Mouse (Mus musculus): ENCODE measurements at regions not wholly inside any gene's neighbourhood (a gene's known extent, or its start where the extent isn't known, plus 50 kb on each side); places are given as distances from the start of the nearest gene placed in this dataset.

DNA sequence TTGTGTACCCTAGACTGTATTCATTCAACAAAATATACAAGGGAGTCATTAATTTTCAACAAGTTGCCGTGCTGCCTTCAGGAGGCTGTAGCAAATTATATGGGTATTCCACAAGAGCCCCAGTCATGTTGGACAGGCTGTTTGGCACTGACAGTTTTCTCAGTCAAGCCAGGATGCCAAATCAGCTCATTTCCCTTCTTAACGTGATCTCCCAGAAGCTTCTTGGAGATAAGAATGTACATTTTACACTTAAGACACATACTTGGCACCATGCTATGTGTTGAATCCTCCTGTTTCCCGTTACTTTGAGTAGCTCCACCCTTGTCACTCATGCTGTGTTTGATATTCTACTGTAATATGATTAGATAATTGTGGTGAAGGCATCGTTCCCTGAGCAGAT is 464.5 kb downstream of the Nuf2 start:
- TF ChIP-seq CTCF (IDR thresholded peaks at IDR 0.05; ENCODE audit: control insufficient read depth, insufficient read depth, insufficient replicate concordance, low read depth, low read length) (no peak), POLR2A (IDR thresholded peaks at IDR 0.05; ENCODE audit: control insufficient read depth, low read depth, low read length) (no peak)

Data from testis, adult 2 months (tissue).